Mouse (Mus musculus) gastrocnemius, adult 2 months (tissue): Measurements from ENCODE around the gene Cwc27. TPM values are rescaled to one million over a fixed set of nuclear protein-coding genes. Genes with fewer than 3 reads are reported as not detected.

Source experiments
- DNase-seq: peaks from one replicate; pipeline ENCODE4 v3.0.0; 2022
- H3K27ac ChIP-seq: fragments of 200-600 bp; 2 replicates; pipeline ENCODE4 v1.8.1; 2022; ENCODE audit warnings: mild to moderate bottlenecking
- H3K4me3 ChIP-seq: fragments of 200-600 bp; 2 replicates; pipeline ENCODE4 v1.8.1; 2022; ENCODE audit warnings: mild to moderate bottlenecking, moderate library complexity
- CTCF ChIP-seq: fragments of 200-600 bp; IDR thresholded peaks from 2 replicates; pipeline ENCODE4 v1.8.1; 2022; ENCODE audit warnings: antibody characterized with exemption, mild to moderate bottlenecking, moderate library complexity
- intact Hi-C: fragments of 180-260 bp; cut with DNase I; formaldehyde crosslinking; loops from one replicate; pipeline ENCODE4 v1.15.1; 2025
- total RNA-seq, 2 experiments: library from RNA; stranded (reverse); gene quantifications; 2 replicates each; pipeline ENCODE4 v1.2.3; 2021

The Cwc27 gene
- total RNA-seq, 2 experiments from 2014 or later: 11.0 to 12.1 TPM

- no peak for DNase-seq
- TF ChIP-seq CTCF: no peak
- Histone ChIP-seq H3K4me3 (no peak overlapping the region), H3K27ac (0 out of 2 replicates have a peak overlapping the region, but pooled peaks have one; percentile 8)
- intact Hi-C loops: no loop called here
These were observed 185.2 kb downstream of the Cwc27 start for GRCm38 (mm10) chr13:104631621-104632205.

GRCm38 (mm10) chr13:104630808-104631207, 186.1 kb downstream of the Cwc27 start:
- Histone ChIP-seq H3K4me3 (no peak overlapping the region), H3K27ac (no peak overlapping the region)
- DNase-seq: no peak
- no peak for TF ChIP-seq CTCF
- intact Hi-C loops: no loop called here

GRCm38 (mm10) chr13:104629621-104630020, 187.3 kb downstream of the Cwc27 start:
- Histone ChIP-seq H3K27ac (no peak overlapping the region), H3K4me3 (no peak overlapping the region)
- DNase-seq: no peak
- intact Hi-C loops: no loop called here
- no peak for TF ChIP-seq CTCF

DNA sequence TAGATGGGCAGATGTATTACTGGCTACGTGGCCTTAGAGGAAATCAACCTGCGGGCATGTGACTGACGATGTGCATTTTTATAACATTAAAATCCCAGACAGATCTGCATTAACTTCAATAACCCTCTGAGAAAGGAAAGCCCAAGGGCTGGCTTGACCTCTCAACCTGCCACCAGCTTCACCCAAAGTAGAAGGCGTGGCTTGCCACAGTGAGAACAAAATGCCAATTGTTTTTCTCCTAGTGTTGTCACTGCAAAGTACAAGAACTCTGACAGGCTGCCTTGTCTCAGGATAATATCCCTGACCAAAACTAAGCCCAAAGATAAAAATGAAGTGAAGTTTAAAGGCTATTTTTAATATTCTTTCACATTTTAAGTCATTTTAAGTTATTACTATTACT, 188.9 kb downstream of the Cwc27 start:
- DNase-seq: no peak
- Histone ChIP-seq H3K4me3 (no peak overlapping the region), H3K27ac (no peak overlapping the region)
- intact Hi-C loops: no loop called here
- TF ChIP-seq CTCF: no peak

- no peak overlapping the region for H3K4me3 ChIP-seq
- intact Hi-C loops: no loop called here
- TF ChIP-seq CTCF: no peak
- no peak overlapping the region for H3K27ac ChIP-seq
- DNase-seq: no peak
These were observed 189.6 kb downstream of the Cwc27 start for GRCm38 (mm10) chr13:104627169-104627909.

GRCm38 (mm10) chr13:104623130-104623891, 193.6 kb downstream of the Cwc27 start:
- Histone ChIP-seq H3K4me3 (no peak overlapping the region), H3K27ac (no peak overlapping the region)
- intact Hi-C loops: no loop called here
- no peak for DNase-seq
- TF ChIP-seq CTCF: no peak

GRCm38 (mm10) chr13:104622102-104622743, 194.7 kb downstream of the Cwc27 start:
- Histone ChIP-seq H3K4me3 (no peak overlapping the region), H3K27ac (no peak overlapping the region)
- DNase-seq: no peak
- intact Hi-C loops: no loop called here
- no peak for TF ChIP-seq CTCF

DNA sequence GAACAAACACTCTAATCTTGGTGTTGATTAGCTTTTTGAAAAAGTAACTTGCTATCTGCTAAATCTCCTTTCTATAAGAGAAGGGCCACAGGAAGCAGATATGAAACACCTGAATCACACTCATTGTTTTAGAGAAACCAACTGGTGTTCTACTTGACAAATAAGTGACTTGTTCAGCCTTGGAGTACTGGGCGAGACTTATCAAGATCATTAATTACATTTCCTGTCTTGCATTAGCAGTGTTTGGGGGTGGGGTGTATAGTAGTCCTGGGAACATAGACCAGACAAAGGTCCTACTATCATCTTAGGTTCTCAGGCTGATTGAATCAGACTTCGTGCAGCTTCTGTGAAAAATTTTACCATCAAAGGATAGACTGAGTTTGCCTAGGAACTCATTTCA, 196.5 kb downstream of the Cwc27 start:
- Histone ChIP-seq H3K27ac (no peak overlapping the region), H3K4me3 (no peak overlapping the region)
- intact Hi-C loops: no loop called here
- no peak for TF ChIP-seq CTCF
- no peak for DNase-seq

GRCm38 (mm10) chr13:104619503-104620288, 197.2 kb downstream of the Cwc27 start:
- no peak for DNase-seq
- Histone ChIP-seq H3K27ac (no peak overlapping the region), H3K4me3 (no peak overlapping the region)
- no peak for TF ChIP-seq CTCF
- intact Hi-C loops: no loop called here

GRCm38 (mm10) chr13:104617201-104617600, 199.7 kb downstream of the Cwc27 start:
- Histone ChIP-seq H3K27ac (no peak overlapping the region), H3K4me3 (no peak overlapping the region)
- no peak for TF ChIP-seq CTCF
- no peak for DNase-seq
- intact Hi-C loops: no loop called here

- DNase-seq: no peak
- intact Hi-C loops: no loop called here
- Histone ChIP-seq H3K4me3 (no peak overlapping the region), H3K27ac (no peak overlapping the region)
- TF ChIP-seq CTCF: no peak
These were observed 200.7 kb downstream of the Cwc27 start for GRCm38 (mm10) chr13:104615999-104616810.
